Mouse (Mus musculus) bone marrow, adult 2 months (tissue): ENCODE results near the gene Tmem50a. TPM values are rescaled to one million over a fixed set of nuclear protein-coding genes. Genes with fewer than 3 reads are reported as not detected.
A peak's percentile ranks its signal among the peaks of the same experiment; 100 is the strongest.

Source experiments
- H3K27ac ChIP-seq: fragments of 200-500 bp; 2 replicates; pipeline ENCODE4 v1.5.1; 2012; ENCODE audit warnings: low read depth, mild to moderate bottlenecking, control low read depth, inconsistent platforms, low read length; ENCODE audit not compliant: control insufficient read depth, poor library complexity, insufficient read depth
- H3K4me1 ChIP-seq: fragments of 200-500 bp; 2 replicates; pipeline ENCODE4 v1.6.1; 2011; ENCODE audit warnings: low read length; ENCODE audit not compliant: control insufficient read depth, insufficient read depth
- H3K4me3 ChIP-seq: fragments of 200-500 bp; replicated peaks from 2 replicates; pipeline ENCODE3; 2011; ENCODE audit warnings: mild to moderate bottlenecking, low read depth, low read length, control low read depth; ENCODE audit not compliant: control insufficient read depth
- CTCF ChIP-seq: fragments of 200-500 bp; IDR thresholded peaks from 2 replicates; pipeline ENCODE4 v1.5.1; 2011; ENCODE audit warnings: low read length, control low read depth; ENCODE audit not compliant: control insufficient read depth, insufficient read depth
- POLR2A ChIP-seq: fragments of 200-500 bp; IDR thresholded peaks from 2 replicates; pipeline ENCODE4 v1.6.1; 2011; ENCODE audit warnings: low read depth, mild to moderate bottlenecking, control low read depth, low read length, borderline replicate concordance; ENCODE audit not compliant: control insufficient read depth
- WGBS: fragments of 180-500 bp; shearing (Covaris S2); methylation state at CpG from one replicate; pipeline ENCODE4 v1.1.7; 2018; 5-methylcytosine and 5-hydroxymethylcytosine counted together
- polyA plus RNA-seq: library from polyadenylated mRNA; stranded (reverse); fragments of >200 nt; gene quantifications from 2 replicates; pipeline ENCODE4 v1.2.4, GENCODE M21; 2011; ENCODE audit warnings: low replicate concordance; ENCODE audit not compliant: missing spikeins, insufficient read depth, insufficient read length

Tmem50a gene
- polyA plus RNA-seq, 1 experiment = 127 TPM

- 65% methylated on average over 27 of the region's 27 CpGs for WGBS
- TF ChIP-seq CTCF = no peak
- TF ChIP-seq POLR2A = no peak
- no peaks in the 10 kb centered on the region for H3K4me1 ChIP-seq
- no peak overlapping the region for H3K4me3 ChIP-seq
- no peak overlapping the region for H3K27ac ChIP-seq
These were observed 29.1 kb upstream of the Tmem50a start for GRCm38 (mm10) chr4:134943758-134944538.

GRCm38 (mm10) chr4:134939900-134940299 is 25.1 kb upstream of the Tmem50a start:
- WGBS = 71% methylated on average over 9 of the region's 9 CpGs
- Histone ChIP-seq H3K4me3 (no peak overlapping the region), H3K27ac (no peak overlapping the region), H3K4me1 (no peaks in the 10 kb centered on the region)
- TF ChIP-seq CTCF (no peak), POLR2A (no peak)

DNA sequence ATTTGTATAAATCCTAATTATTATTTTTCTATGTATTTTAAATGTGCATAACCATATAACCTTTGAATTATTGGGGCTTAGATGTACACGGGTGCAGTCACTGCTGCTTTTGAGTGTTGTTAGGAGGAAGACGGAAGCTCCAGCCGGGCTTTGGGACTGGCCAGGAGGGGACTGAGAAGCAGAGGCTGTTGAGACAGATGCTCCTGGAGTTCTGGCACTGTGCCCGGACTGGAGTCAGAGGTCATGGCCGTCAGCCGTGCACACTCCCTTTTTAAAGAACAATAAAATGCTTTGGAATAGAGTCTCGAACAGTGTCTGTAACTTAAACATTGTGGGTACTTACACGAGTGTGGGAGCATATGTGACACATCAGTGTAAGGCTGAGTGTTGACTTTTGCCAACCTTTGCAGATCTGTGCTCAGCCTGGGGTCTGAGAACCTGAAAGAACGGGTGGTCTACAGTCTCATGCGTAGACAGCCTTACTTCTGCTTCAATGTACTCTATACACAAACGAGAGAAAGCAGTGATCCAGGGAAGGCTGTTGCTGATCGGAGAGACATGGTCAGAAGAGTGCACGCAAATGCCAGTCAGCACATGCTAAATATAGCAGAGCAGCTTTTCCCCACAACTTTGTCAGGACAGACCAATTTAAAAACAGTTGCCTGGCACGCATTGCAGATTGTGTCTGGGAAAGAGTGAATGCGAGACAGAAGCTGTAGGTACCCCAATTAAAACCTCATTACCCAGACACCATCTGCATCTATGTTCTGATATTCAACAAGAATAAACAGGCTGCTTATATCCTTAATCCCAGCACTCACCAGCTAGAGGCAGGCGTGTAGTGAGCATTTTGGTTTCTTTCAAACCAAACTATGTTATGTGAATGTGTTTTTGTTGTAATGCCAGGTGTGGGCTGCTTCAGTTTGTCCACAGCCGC is 22.7 kb upstream of the Tmem50a start:
- TF ChIP-seq POLR2A (no peak), CTCF (no peak)
- H3K27ac ChIP-seq = no peak overlapping the region
- WGBS = 81% methylated on average over 17 of the region's 17 CpGs
- no peak overlapping the region for H3K4me3 ChIP-seq
- H3K4me1 ChIP-seq = no peaks in the 10 kb centered on the region

GRCm38 (mm10) chr4:134930684-134931481 is 16.1 kb upstream of the Tmem50a start, which contains the start of gene Syf2:
TSS of gene Syf2 (plus strand) at chr4:134930898.
- Histone ChIP-seq H3K4me3 (peak within 1 kb of the TSS; percentile 99), H3K4me1 (peaks cover 1% of the 10 kb centered on the region; the same call in 1 of the 2 replicates), H3K27ac (peak within 1 kb of the TSS; percentile 96)
- TF ChIP-seq CTCF (no peak), POLR2A (peak; percentile 66; the same call in 1 of the 2 replicates)
- WGBS = under 1% methylated on average over 68 of the region's 68 CpGs

GRCm38 (mm10) chr4:134930190-134930589 is 15.4 kb upstream of the Tmem50a start:
- whole genome bisulfite sequencing = 20% methylated on average over 9 of the region's 9 CpGs
- TF ChIP-seq CTCF (no peak), POLR2A (no peak)
- peak overlapping the region; percentile 57 for H3K4me3 ChIP-seq
- H3K4me1 ChIP-seq = peaks cover 3% of the 10 kb centered on the region; the same call in 1 of the 2 replicates
- H3K27ac ChIP-seq = peak overlapping the region; percentile 57; the same call in 1 of the 2 replicates

GRCm38 (mm10) chr4:134929536-134929935 is 14.7 kb upstream of the Tmem50a start:
- TF ChIP-seq POLR2A (no peak), CTCF (no peak)
- H3K4me3 ChIP-seq = no peak overlapping the region
- H3K4me1 ChIP-seq = peaks cover 3% of the 10 kb centered on the region; the same call in 1 of the 2 replicates
- whole genome bisulfite sequencing = 6% methylated on average over 4 of the region's 4 CpGs
- peak overlapping the region; percentile 36; the same call in 1 of the 2 replicates for H3K27ac ChIP-seq

- 71% methylated on average over 1 of the region's 1 CpGs for WGBS
- TF ChIP-seq CTCF (no peak), POLR2A (no peak)
- no peak overlapping the region for H3K27ac ChIP-seq
- H3K4me1 ChIP-seq = peaks cover 3% of the 10 kb centered on the region; the same call in 1 of the 2 replicates
- no peak overlapping the region for H3K4me3 ChIP-seq
These were observed 13.6 kb upstream of the Tmem50a start for GRCm38 (mm10) chr4:134928464-134928836.
